Mouse (Mus musculus) stomach, embryonic 15.5 days (tissue): ENCODE measurements around the gene Aebp2. TPM values are rescaled to one million over a fixed set of nuclear protein-coding genes. Genes with fewer than 3 reads are reported as not detected.

Source experiments
- ATAC-seq: fragments of 200-750 bp; cut with Nextera tagmentation; 2 replicates; pipeline ENCODE4 v1.8.0; 2017; ENCODE audit warnings: low read depth, moderate number of reproducible peaks, moderate TSS enrichment; ENCODE audit not compliant: insufficient read depth, low FRiP score
- H3K27ac ChIP-seq: fragments of 300-500 bp; sonication (generic); 2 replicates; pipeline ENCODE4 v1.5.1; 2015; ENCODE audit warnings: mild to moderate bottlenecking, inconsistent platforms
- H3K27me3 ChIP-seq: fragments of 300-500 bp; sonication (generic); replicated peaks from 2 replicates; pipeline ENCODE4 v1.6.1; 2015; ENCODE audit warnings: inconsistent platforms
- H3K36me3 ChIP-seq: fragments of 300-500 bp; sonication (generic); 2 replicates; pipeline ENCODE4 v1.6.1; 2015; ENCODE audit warnings: inconsistent platforms
- H3K4me1 ChIP-seq: fragments of 300-500 bp; sonication (generic); 2 replicates; pipeline ENCODE4 v1.6.1; 2015; ENCODE audit warnings: inconsistent platforms
- H3K4me2 ChIP-seq: fragments of 300-500 bp; sonication (generic); 2 replicates; pipeline ENCODE4 v1.6.1; 2015; ENCODE audit warnings: mild to moderate bottlenecking, inconsistent platforms
- H3K4me3 ChIP-seq: fragments of 300-500 bp; sonication (generic); replicated peaks from 2 replicates; pipeline ENCODE4 v1.5.1; 2015; ENCODE audit warnings: inconsistent platforms
- H3K9ac ChIP-seq: fragments of 300-500 bp; sonication (generic); 2 replicates; pipeline ENCODE4 v1.6.1; 2015; ENCODE audit warnings: inconsistent platforms
- H3K9me3 ChIP-seq: fragments of 300-500 bp; sonication (generic); 2 replicates; pipeline ENCODE4 v1.6.1; 2016; ENCODE audit warnings: inconsistent platforms
- WGBS: fragments of 180-500 bp; shearing (Covaris S2); methylation state at CpG from one replicate; pipeline ENCODE4 v1.1.7; 2015; 5-methylcytosine and 5-hydroxymethylcytosine counted together
- polyA plus RNA-seq: library from polyadenylated mRNA; unstranded; fragments of >200 nt; fragmentation: Nextera tagmentation; extraction: Ambion mirVana; gene quantifications from 2 replicates; pipeline ENCODE4 v1.2.1, GENCODE M21; 2015

Aebp2 gene
- polyA plus RNA-seq, 1 experiment from 2014 or later, result 12.6 TPM

DNA sequence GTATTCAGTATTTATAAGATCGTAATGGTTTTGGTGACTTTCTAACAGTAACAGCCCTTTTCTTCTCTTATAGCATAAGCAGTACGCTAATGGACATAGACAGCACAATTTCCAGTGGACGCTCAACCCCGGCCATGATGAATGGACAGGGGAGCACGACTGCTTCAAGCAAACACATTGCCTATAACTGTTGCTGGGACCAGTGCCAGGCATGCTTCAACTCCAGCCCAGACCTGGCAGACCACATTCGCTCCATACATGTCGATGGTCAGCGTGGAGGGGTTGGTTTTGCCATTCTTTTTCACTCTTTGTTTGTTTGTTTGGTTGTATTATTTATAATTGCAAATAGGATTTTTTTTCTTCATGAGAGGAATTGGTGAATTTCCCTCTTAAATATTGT, 11.2 kb downstream of the Aebp2 start:
- no peak overlapping the region for H3K4me2 ChIP-seq
- no peak for ATAC-seq
- no peaks in the 10 kb centered on the region for H3K9me3 ChIP-seq
- 0 out of 2 replicates have a peak, but pooled peaks cover 3% of the 10 kb centered on the region for H3K4me1 ChIP-seq
- no peak overlapping the region for H3K27ac ChIP-seq
- H3K4me3 ChIP-seq, result no peak overlapping the region
- WGBS, result 78% methylated on average over 8 of the region's 8 CpGs
- no peaks in the 10 kb centered on the region for H3K27me3 ChIP-seq
- peaks cover 21% of the 10 kb centered on the region for H3K36me3 ChIP-seq
- H3K9ac ChIP-seq, result no peak overlapping the region

DNA sequence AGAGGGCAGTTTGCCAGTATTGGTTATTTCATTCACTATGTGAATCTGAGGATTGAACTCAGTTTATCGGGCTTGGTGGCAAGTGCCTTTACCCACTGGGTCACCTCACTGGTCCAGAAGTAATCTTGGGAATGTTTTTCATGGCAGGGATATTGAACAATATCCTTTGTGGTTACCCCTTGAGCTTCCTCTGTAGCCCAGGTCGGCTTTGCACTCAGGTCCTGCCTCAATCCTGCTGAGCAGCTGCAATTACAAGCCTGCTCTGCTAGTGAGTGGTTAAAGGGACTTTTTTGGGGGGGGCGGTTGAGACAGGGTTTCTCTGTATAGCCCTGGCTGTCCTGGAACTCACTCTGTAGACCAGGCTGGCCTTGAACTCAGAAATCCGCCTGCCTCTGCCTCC, 13.8 kb downstream of the Aebp2 start:
- WGBS, result 93% methylated on average over 4 of the region's 4 CpGs
- H3K36me3 ChIP-seq, result peaks cover 24% of the 10 kb centered on the region

DNA sequence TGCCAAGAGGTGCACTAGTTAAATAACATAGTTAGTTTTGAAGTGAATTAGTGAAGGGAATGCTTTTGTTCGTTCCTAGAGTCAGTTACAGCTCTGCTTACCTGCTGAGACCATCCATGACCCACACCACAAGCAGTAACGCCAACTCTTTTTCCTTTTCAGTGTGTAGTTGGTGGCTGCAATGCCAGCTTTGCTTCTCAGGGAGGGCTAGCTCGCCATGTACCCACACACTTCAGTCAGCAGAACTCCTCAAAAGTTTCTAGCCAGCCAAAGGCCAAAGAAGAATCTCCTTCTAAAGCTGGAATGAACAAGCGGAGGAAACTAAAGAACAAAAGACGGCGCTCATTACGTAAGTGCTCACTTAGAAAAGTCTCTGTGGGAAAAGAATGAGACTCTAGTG, 19.5 kb downstream of the Aebp2 start:
- no peak overlapping the region for H3K27ac ChIP-seq
- no peak for ATAC-seq

More for the DNA sequence above, 13.8 kb downstream of the Aebp2 start:
- Histone ChIP-seq H3K9ac (no peak overlapping the region), H3K27ac (no peak overlapping the region), H3K4me2 (no peak overlapping the region), H3K4me3 (no peak overlapping the region), H3K4me1 (no peaks in the 10 kb centered on the region), H3K9me3 (no peaks in the 10 kb centered on the region), H3K27me3 (no peaks in the 10 kb centered on the region)
- ATAC-seq, result no peak

DNA sequence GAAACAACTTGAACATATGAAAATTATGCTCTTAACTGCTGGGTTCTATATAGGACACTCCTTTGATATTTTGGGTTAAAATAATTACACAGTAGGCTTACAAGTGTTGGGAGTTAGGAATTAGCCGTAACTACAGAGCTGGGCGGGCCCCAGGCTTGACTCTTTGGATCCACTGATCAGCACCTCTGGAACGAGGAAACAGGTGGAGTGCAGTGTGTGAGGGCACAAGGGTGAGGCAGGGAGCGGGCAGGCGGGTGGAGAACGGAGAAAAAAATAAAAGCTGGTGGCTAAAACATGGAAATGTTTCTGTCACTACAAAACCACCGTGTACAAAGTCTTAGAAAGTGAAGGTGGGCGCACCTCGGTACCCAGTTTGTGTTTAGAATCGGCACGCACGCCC, 20.2 kb downstream of the Aebp2 start:
- no peak for ATAC-seq
- no peak overlapping the region for H3K4me2 ChIP-seq
- H3K4me3 ChIP-seq, result no peak overlapping the region
- no peak overlapping the region for H3K9ac ChIP-seq
- no peaks in the 10 kb centered on the region for H3K9me3 ChIP-seq
- no peaks in the 10 kb centered on the region for H3K4me1 ChIP-seq
- no peak overlapping the region for H3K27ac ChIP-seq
- H3K27me3 ChIP-seq, result no peaks in the 10 kb centered on the region
- H3K36me3 ChIP-seq, result peaks cover 29% of the 10 kb centered on the region
- 89% methylated on average over 12 of the region's 12 CpGs for WGBS

More for the DNA sequence above, 19.5 kb downstream of the Aebp2 start:
- Histone ChIP-seq H3K4me2 (no peak overlapping the region), H3K4me1 (no peaks in the 10 kb centered on the region), H3K9me3 (no peaks in the 10 kb centered on the region), H3K9ac (no peak overlapping the region), H3K27me3 (no peaks in the 10 kb centered on the region), H3K4me3 (no peak overlapping the region), H3K36me3 (peaks cover 29% of the 10 kb centered on the region)
- 94% methylated on average over 7 of the region's 7 CpGs for WGBS

DNA sequence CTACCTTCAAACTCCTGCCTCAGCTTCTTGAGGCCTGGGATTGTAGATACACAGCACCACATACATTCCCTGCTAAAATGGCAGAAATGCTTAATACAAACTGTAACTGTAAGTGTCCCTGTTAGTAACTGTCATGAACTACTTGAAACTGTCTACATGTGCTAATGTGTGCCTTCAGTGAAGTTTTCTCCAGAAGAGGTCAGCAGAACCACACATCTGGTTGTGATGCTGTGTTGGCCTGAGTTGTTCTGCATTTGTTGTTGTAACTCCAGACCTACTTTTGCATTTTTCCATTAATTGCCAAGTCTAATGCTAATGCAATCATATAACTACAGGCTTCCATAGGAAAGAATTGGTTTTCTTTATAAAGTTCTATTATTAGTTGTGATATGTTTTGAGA, 23.5 kb downstream of the Aebp2 start:
- Histone ChIP-seq H3K36me3 (peaks cover 30% of the 10 kb centered on the region), H3K9me3 (no peaks in the 10 kb centered on the region), H3K4me3 (no peak overlapping the region), H3K4me2 (no peak overlapping the region), H3K27me3 (no peaks in the 10 kb centered on the region), H3K9ac (no peak overlapping the region), H3K27ac (no peak overlapping the region), H3K4me1 (no peaks in the 10 kb centered on the region)
- no peak for ATAC-seq

DNA sequence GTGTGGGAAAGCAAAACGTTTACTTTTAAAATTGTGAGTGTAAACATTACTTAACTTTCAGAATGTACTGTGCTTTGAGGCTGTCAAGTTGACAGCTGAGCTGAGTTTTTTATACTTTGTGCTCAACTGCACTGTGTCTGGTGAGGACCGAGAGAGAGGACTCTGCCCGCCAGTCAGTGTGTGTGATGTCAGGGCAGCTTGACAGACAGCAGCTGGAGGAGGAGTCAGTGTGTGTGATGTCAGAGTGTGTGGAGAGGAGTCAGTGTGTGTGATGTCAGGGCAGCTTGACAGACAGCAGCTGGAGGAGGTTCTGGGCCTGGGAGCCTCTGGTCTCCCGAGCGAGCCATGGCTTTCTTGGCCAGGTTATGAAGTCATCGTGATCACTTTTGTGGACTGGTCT, 24.4 kb downstream of the Aebp2 start:
- Histone ChIP-seq H3K4me1 (no peaks in the 10 kb centered on the region), H3K36me3 (peaks cover 30% of the 10 kb centered on the region), H3K27ac (no peak overlapping the region; the same call in 1 of the 2 replicates), H3K9ac (no peak overlapping the region), H3K9me3 (no peaks in the 10 kb centered on the region), H3K4me3 (no peak overlapping the region), H3K4me2 (no peak overlapping the region), H3K27me3 (no peaks in the 10 kb centered on the region)
- WGBS, result 43% methylated on average over 6 of the region's 6 CpGs
- peak; percentile 72; the same call in 1 of the 2 replicates for ATAC-seq

DNA sequence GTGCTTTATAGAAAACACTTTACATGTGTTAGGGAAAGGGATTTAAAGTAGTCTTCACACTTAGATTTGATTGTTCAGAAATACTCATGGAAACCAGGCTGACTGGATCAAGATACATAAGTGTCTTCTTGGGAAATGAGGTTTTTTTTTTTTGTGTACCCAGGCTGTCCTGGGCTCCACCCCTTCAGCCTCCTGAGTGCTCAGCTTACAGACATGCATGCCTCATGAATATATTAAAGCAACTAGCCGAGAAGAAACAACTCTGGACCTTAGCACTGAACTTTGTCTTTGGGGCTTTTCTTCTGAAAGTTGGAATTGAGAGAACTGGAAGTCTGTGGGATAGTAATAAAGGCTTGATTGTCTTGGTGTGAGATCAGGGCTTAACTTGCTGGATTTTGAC, 27.3 kb downstream of the Aebp2 start:
- Histone ChIP-seq H3K4me2 (no peak overlapping the region), H3K4me1 (no peaks in the 10 kb centered on the region), H3K36me3 (peaks cover 25% of the 10 kb centered on the region), H3K27ac (no peak overlapping the region), H3K9me3 (no peaks in the 10 kb centered on the region), H3K27me3 (no peaks in the 10 kb centered on the region), H3K9ac (no peak overlapping the region), H3K4me3 (no peak overlapping the region)
- 37% methylated on average over 1 of the region's 1 CpGs for WGBS
- ATAC-seq, result no peak

DNA sequence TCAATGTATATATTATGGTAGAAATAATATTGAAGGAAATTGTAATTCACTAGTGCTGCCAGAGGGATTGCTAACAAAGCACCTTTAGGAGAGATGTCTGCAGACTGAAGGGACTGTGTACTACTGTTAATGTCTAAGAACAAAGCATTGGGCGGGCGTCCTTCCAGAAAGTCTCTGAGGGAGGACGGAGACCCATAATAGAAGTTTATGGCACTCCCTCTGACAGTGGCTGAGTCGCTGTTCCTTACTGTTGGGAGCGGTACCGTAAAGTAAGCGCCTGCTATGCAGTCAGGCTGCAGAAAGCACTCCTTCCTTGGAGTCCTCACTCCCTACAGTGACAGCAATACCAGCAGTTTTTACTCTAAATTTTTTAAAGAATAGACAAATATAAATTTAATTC, 29.5 kb downstream of the Aebp2 start:
- H3K9ac ChIP-seq, result no peak overlapping the region
- H3K4me3 ChIP-seq, result no peak overlapping the region
- no peaks in the 10 kb centered on the region for H3K4me1 ChIP-seq
- H3K27me3 ChIP-seq, result no peaks in the 10 kb centered on the region
- H3K27ac ChIP-seq, result no peak overlapping the region
- H3K9me3 ChIP-seq, result no peaks in the 10 kb centered on the region
- 83% methylated on average over 7 of the region's 7 CpGs for WGBS
- ATAC-seq, result no peak
- H3K4me2 ChIP-seq, result no peak overlapping the region
- peaks cover 27% of the 10 kb centered on the region for H3K36me3 ChIP-seq

DNA sequence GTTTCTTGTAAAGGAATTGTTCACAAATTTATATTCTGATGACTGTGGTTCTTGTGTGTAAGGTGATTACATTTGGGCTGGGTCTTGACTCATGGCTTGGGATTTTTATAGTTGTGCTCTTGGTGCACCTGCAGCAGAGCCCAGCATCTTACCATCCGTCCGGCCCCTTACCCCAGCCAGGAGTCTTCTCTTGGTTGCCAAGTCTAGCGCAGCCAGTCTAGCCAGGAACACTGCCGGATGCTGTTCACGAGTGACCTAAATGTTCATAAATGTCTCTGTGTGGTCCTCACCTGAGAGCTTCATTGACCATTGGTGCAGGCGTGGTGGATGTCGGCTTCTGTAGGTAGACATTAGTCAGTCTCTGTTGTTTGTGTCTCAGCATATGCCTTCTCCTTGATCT, 33.0 kb downstream of the Aebp2 start:
- Histone ChIP-seq H3K4me1 (no peaks in the 10 kb centered on the region), H3K9ac (no peak overlapping the region), H3K27me3 (no peaks in the 10 kb centered on the region), H3K36me3 (peaks cover 14% of the 10 kb centered on the region; the same call in 1 of the 2 replicates), H3K27ac (no peak overlapping the region), H3K4me2 (no peak overlapping the region), H3K4me3 (no peak overlapping the region), H3K9me3 (no peaks in the 10 kb centered on the region)
- no peak for ATAC-seq
- WGBS, result 95% methylated on average over 7 of the region's 7 CpGs

DNA sequence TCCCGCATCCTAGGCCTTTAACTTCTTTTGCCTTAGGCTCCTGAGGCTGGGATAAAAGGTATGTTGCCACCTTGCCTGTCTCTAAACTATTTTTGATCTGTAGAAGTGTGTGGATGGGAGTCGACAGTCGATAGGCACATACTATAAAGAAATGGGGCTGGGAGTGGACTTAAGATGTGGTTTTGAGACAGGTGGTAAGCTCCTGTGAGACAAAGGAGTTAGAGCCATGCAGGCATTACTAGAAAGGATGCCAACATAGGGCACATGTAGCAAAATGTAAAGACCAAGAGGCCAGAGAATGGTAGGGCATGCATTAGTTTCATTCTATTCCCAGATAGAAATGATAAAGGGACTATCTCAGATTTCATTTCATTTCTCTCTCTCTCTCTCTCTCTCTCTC, 34.5 kb downstream of the Aebp2 start:
- Histone ChIP-seq H3K36me3 (peaks cover 14% of the 10 kb centered on the region; the same call in 1 of the 2 replicates), H3K4me1 (no peaks in the 10 kb centered on the region), H3K27ac (no peak overlapping the region), H3K9me3 (no peaks in the 10 kb centered on the region), H3K9ac (no peak overlapping the region), H3K4me3 (no peak overlapping the region), H3K4me2 (no peak overlapping the region), H3K27me3 (no peaks in the 10 kb centered on the region)
- WGBS, result 87% methylated on average over 3 of the region's 3 CpGs
- ATAC-seq, result no peak

DNA sequence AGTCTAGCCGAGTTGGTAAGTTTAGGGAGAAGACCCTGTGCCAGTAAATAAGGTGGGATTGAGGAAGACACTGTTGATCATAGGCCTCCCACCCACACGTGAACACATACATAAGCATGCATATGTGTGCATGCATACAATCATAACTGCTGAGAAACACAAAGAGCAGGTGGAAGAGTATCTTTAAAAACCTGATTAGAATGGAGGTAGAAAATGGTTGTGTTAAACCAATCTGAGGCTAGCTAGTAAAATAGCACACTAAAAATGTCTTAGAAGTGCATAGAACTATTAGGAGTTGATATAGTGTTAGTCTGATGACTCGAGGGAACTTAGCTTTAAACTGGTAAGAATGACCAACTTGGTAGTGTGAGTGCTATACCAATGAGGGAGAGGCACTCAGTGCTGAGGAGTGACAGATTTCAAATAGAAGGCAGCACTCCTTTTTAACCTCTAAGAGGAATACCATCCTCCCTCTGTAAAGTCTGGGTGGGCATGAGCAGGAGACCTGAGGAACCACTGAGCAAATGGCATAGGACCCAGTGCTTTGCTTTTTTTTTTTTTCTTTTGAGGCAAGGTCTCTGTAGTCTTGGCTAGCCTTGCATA, 35.6 kb downstream of the Aebp2 start:
- Histone ChIP-seq H3K27me3 (no peaks in the 10 kb centered on the region), H3K36me3 (peaks cover 12% of the 10 kb centered on the region; the same call in 1 of the 2 replicates), H3K27ac (no peak overlapping the region), H3K4me3 (no peak overlapping the region), H3K9me3 (no peaks in the 10 kb centered on the region), H3K4me1 (no peaks in the 10 kb centered on the region), H3K9ac (no peak overlapping the region), H3K4me2 (no peak overlapping the region)
- no peak for ATAC-seq
- WGBS, result 84% methylated on average over 3 of the region's 3 CpGs

DNA sequence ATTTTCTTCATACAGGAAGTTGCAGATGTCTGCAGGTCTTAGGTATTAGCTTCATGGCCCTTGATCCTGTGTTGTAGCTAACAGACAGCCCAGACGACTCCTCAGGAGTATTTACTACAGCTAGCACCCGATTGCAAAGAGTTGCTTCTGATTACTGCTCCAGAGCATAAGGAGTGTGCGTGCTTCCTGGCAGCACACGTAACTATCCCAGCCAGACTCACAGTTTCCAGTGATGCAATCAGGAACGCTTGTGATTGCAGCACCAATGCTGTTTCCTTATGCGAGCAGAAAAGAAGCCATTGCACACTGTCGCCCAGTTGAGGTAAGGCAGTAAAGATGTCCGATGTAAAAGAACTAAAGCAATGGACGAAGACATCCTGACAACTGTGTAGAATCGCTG, 38.6 kb downstream of the Aebp2 start:
- Histone ChIP-seq H3K9ac (no peak overlapping the region), H3K27me3 (no peaks in the 10 kb centered on the region), H3K4me2 (no peak overlapping the region), H3K27ac (no peak overlapping the region), H3K36me3 (no peaks in the 10 kb centered on the region), H3K9me3 (no peaks in the 10 kb centered on the region), H3K4me3 (no peak overlapping the region), H3K4me1 (no peaks in the 10 kb centered on the region)
- WGBS, result 87% methylated on average over 10 of the region's 10 CpGs
- no peak for ATAC-seq

DNA sequence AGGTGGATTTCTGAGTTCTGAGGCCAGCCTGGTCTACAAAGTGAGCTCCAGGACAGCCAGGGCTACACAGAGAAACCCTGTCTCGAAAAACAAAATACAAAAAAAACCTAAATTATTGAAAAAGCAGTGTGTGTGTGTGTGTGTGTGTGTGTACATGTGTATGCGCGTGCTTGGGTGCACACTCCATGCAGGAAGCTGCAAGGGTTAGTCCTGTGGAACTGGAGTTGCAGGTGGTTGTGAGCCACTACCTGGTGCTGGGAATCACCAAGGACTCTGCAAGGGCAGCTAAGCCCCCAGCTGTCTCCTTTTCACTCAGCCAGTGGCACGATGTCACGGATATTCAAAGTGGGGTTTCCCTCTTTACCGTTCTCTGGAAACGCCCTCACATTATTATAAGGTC, 39.3 kb downstream of the Aebp2 start:
- H3K27me3 ChIP-seq, result no peaks in the 10 kb centered on the region
- no peak for ATAC-seq
- H3K4me2 ChIP-seq, result no peak overlapping the region
- H3K27ac ChIP-seq, result no peak overlapping the region
- 89% methylated on average over 7 of the region's 7 CpGs for WGBS
- H3K36me3 ChIP-seq, result no peaks in the 10 kb centered on the region
- H3K4me1 ChIP-seq, result no peaks in the 10 kb centered on the region
- H3K9ac ChIP-seq, result no peak overlapping the region
- H3K4me3 ChIP-seq, result no peak overlapping the region
- H3K9me3 ChIP-seq, result no peaks in the 10 kb centered on the region
